Mouse (Mus musculus) cortical plate, adult 2 months (tissue): ENCODE results near the gene Aldh16a1.
A peak's percentile ranks its signal among the peaks of the same experiment; 100 is the strongest.

Source experiments
- CTCF ChIP-seq: fragments of 200-500 bp; IDR thresholded peaks from 2 replicates; pipeline ENCODE4 v1.5.1; 2011; ENCODE audit warnings: mild to moderate bottlenecking, control low read depth, low read length; ENCODE audit not compliant: insufficient read depth; ENCODE audit errors: extremely low read depth
- POLR2A ChIP-seq: fragments of 200-500 bp; IDR thresholded peaks from 2 replicates; pipeline ENCODE4 v1.6.1; 2011; ENCODE audit warnings: mild to moderate bottlenecking, low read length, control low read depth; ENCODE audit not compliant: insufficient read depth; ENCODE audit errors: extremely low read depth

DNA sequence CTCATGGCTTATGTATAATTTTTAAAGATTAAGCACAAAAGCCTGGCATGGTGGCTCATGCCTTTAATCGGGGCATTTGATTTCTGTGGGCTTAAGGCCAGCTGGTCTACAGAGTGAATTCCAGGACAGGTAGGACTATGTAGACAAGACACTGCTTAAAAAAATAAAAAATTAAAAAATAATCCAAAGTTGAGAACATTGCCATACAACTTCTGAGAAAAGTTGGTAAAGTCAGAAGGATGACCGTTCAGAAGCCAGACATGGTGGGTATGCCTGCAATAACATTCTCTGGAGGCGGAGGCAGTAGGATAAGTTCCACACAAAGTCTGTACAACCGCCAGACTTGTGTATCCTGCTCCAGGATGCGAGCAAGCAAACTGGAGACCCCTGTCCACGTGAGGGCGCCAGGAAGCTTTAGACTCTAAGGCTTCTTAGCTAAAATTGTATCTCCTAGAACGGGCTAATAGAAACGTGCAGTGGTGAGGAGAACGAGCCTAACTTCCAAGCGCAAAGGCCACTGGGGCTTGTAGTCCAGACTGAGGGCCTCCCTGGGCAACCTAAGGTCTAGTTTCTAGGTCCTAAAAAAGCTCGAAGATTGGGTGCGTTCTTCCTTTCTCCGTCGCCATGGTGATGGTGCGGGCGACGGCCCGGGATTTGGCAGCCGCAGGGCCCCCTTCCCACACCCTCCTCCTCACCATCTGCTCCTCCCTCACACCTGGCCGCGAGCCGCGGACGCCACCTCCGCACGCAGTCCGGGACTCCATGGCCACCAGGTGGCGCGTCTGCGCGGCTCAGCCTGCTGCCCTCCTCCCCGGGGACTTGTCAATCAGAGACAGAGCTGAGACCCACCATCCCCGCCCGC is 7.5 kb upstream of the Aldh16a1 start:
- peak; percentile 67 for TF ChIP-seq CTCF
- peak; percentile 33; the same call in 1 of the 2 replicates for TF ChIP-seq POLR2A
